Comparison of ENCODE assay signal across 25 mouse cellular contexts in the genomic region with DNA sequence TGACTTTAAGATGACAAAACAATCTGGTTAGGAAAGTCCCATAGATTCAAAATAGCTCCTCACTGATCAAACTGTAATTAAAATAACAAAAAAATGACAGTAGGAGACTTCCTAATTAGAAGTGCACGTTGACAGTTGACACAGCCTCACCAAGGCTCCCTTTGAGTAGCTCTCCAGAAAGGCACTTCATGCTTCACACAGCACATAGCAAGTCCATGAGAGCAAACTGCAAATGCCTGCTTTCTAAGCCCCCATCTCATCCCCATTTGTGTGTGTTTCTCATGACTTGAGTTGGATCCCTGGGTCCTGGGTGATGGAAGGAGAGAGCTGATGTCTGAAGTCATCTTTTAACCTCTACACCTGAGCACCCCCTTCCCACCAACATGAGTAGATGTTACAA.
"Had no signal": no experiment of that assay in that cellular context is flagged by ENCODE, and none has a peak within 500 bp of the region (broad histone marks: within the 10 kb centered on the region; RNA-seq: fewer than 3 reads in every experiment).

No protein-coding gene starts in this region.

- H3K4me2 ChIP-seq: heart, embryonic 12.5 days; hindbrain, embryonic 13.5 days; hindbrain, embryonic 15.5 days; kidney, embryonic 15.5 days; limb, embryonic 12.5 days; liver, embryonic 11.5 days; liver, embryonic 13.5 days; liver, embryonic 15.5 days had no signal

- H3K9me3 ChIP-seq: heart, embryonic 10.5 days; heart, embryonic 12.5 days; hindbrain, embryonic 13.5 days; hindbrain, embryonic 15.5 days; kidney, embryonic 15.5 days; limb, embryonic 10.5 days; limb, embryonic 12.5 days; liver, embryonic 13.5 days; liver, embryonic 15.5 days had no signal

- H3K9ac ChIP-seq: heart, embryonic 12.5 days; hindbrain, embryonic 13.5 days; hindbrain, embryonic 15.5 days; kidney, embryonic 15.5 days; limb, embryonic 12.5 days; liver, embryonic 13.5 days; liver, embryonic 15.5 days; liver, postnatal 0 days had no signal

- ATAC-seq: hindbrain, postnatal 0 days; intestine, embryonic 16.5 days; liver, postnatal 0 days had no signal

- H3K4me3 ChIP-seq: heart, embryonic 10.5 days; heart, embryonic 12.5 days; hindbrain, embryonic 13.5 days; hindbrain, embryonic 15.5 days; kidney, embryonic 15.5 days; left cerebral cortex, adult 2 months; limb, embryonic 10.5 days; limb, embryonic 12.5 days; liver, embryonic 13.5 days; liver, embryonic 15.5 days had no signal

- H3K27ac ChIP-seq: heart, embryonic 10.5 days; hindbrain, embryonic 13.5 days; hindbrain, embryonic 15.5 days; hindbrain, postnatal 0 days; kidney, embryonic 15.5 days; kidney, postnatal 0 days; left cerebral cortex, adult 2 months; limb, embryonic 10.5 days; limb, embryonic 12.5 days; liver, embryonic 13.5 days; liver, embryonic 15.5 days had no signal

- DNase-seq: gastrocnemius, postnatal 10 days; gastrocnemius, postnatal 36 days; heart, adult 18-20 months; heart, postnatal 10 days; kidney, adult 11 months; kidney, adult 2 months; kidney, adult 9 months; kidney, postnatal 14 days; kidney, postnatal 36 days; liver; liver, embryonic 13.5 days; liver, postnatal 0 days had no signal

- H3K36me3 ChIP-seq: hindbrain, embryonic 13.5 days; hindbrain, embryonic 15.5 days; liver, embryonic 13.5 days; liver, embryonic 15.5 days had no signal

- H3K27me3 ChIP-seq: heart, embryonic 12.5 days; hindbrain, embryonic 13.5 days; hindbrain, embryonic 15.5 days; kidney, embryonic 15.5 days; limb, embryonic 12.5 days; liver, embryonic 13.5 days; liver, embryonic 15.5 days had no signal
